Mouse (Mus musculus) liver, adult 2 months (tissue): Measurements from ENCODE around the gene R3hdm2. TPM values are rescaled to one million over a fixed set of nuclear protein-coding genes. Genes with fewer than 3 reads are reported as not detected.

ENCODE experiments used
- DNase-seq: peaks from one replicate; pipeline ENCODE4 v3.0.0-alpha.2; 2011; ENCODE audit warnings: low read depth, low spot score; ENCODE audit errors: extremely low read depth
- H3K27ac ChIP-seq: fragments of 200-500 bp; replicated peaks from 2 replicates; pipeline ENCODE4 v1.5.1; 2012; ENCODE audit warnings: low read depth, mild to moderate bottlenecking, control low read depth, inconsistent platforms, low read length; ENCODE audit not compliant: insufficient read depth
- H3K27me3 ChIP-seq: fragments of 200-500 bp; 2 replicates; pipeline ENCODE4 v1.6.1; 2012; ENCODE audit warnings: mild to moderate bottlenecking, moderate library complexity, low read length, inconsistent platforms; ENCODE audit not compliant: control insufficient read depth, insufficient read depth
- H3K36me3 ChIP-seq: fragments of 200-500 bp; 2 replicates; pipeline ENCODE4 v1.6.1; 2012; ENCODE audit warnings: low read length, inconsistent platforms; ENCODE audit not compliant: control insufficient read depth, insufficient read depth
- H3K4me1 ChIP-seq: fragments of 200-500 bp; 2 replicates; pipeline ENCODE4 v1.6.1; 2011; ENCODE audit warnings: low read length; ENCODE audit not compliant: control insufficient read depth, insufficient read depth
- H3K4me3 ChIP-seq: fragments of 200-500 bp; 2 replicates; pipeline ENCODE4 v1.5.1; 2011; ENCODE audit warnings: low read depth, mild to moderate bottlenecking, control low read depth, low read length, moderate library complexity; ENCODE audit not compliant: insufficient read depth
- H3K79me2 ChIP-seq: fragments of 200-500 bp; 2 replicates; pipeline ENCODE4 v1.6.1; 2012; ENCODE audit warnings: inconsistent platforms, mild to moderate bottlenecking, low read length, moderate library complexity; ENCODE audit not compliant: control insufficient read depth, insufficient read depth
- H3K9ac ChIP-seq: fragments of 200-500 bp; 2 replicates; pipeline ENCODE4 v1.6.1; 2012; ENCODE audit warnings: low read depth, mild to moderate bottlenecking, control low read depth, inconsistent platforms, low read length
- CTCF ChIP-seq: fragments of 200-500 bp; IDR thresholded peaks from 2 replicates; pipeline ENCODE4 v1.5.1; 2011; ENCODE audit warnings: low read depth, low read length, control low read depth
- POLR2A ChIP-seq: fragments of 200-500 bp; IDR thresholded peaks from 2 replicates; pipeline ENCODE4 v1.6.1; 2011; ENCODE audit warnings: low read length, control low read depth; ENCODE audit not compliant: insufficient read depth; ENCODE audit errors: extremely low read depth
- WGBS: fragments of 180-500 bp; shearing (Covaris S2); methylation state at CpG from one replicate; pipeline ENCODE4 v1.1.7; 2018; 5-methylcytosine and 5-hydroxymethylcytosine counted together
- polyA plus RNA-seq: library from polyadenylated mRNA; depleted of rRNA; stranded (reverse); fragments of >200 nt; gene quantifications from 2 replicates; pipeline ENCODE4 v1.2.3, GENCODE M21; 2012
- total RNA-seq: library from RNA; depleted of rRNA; stranded (reverse); fragments of >200 nt; gene quantifications from 2 replicates; pipeline ENCODE4 v1.2.3, GENCODE M21; 2014

Gene R3hdm2
- total and polyA plus RNA-seq, 2 experiments: 15.8 to 66.9 TPM

DNA sequence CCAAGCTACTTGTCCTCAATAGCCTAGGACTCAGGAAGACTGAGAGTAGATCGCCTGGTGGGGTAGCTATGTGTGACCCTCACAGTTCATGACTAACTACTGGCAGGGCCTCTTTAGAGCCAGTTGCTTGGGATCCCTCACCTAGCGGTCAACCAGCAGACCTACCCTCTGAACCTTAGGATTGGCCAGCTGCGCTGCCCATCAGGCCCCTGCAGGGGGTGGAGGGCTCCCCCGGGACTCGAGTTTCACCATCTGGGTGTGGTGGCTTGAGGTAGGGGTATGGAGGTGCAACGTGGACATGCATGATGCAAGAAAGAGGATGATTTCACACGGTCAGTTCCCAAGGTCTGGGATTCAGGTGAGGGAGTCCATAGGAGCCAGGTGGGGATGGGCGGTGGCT is 28.4 kb upstream of the R3hdm2 start:
- Histone ChIP-seq H3K4me1 (peaks cover 30% of the 10 kb centered on the region), H3K27ac (peak overlapping the region; percentile 95), H3K27me3 (no peaks in the 10 kb centered on the region), H3K4me3 (peak overlapping the region; percentile 67), H3K9ac (peak overlapping the region; percentile 80), H3K36me3 (peaks cover 7% of the 10 kb centered on the region; the same call in 1 of the 2 replicates), H3K79me2 (peaks cover 13% of the 10 kb centered on the region; the same call in 1 of the 2 replicates)
- DNase-seq: peak; percentile 94
- WGBS: 15% methylated on average over 8 of the region's 8 CpGs
- TF ChIP-seq POLR2A (peak; percentile 43; the same call in 1 of the 2 replicates), CTCF (peak; percentile 34; the same call in 1 of the 2 replicates)

DNA sequence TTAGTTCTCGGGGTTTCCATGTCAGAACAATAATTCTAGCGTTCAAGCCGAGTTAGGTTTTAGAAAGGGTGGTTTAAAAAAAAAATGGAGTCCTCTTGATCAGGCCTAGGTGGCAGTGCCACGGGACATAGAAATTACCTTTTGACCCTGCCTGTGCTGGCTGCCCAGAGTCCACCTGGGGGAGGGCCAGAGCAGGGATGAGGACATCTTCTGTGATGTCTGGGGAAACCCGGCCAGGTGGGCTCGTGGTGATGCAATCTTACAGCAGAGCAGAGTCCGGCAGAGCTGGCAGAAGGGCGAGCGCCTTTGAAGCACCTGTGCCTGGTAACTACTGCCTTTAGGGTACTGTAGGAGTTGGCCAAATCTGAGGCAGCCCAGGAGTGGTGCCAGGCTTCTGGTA is 27.9 kb upstream of the R3hdm2 start:
- Histone ChIP-seq H3K36me3 (peaks cover 7% of the 10 kb centered on the region; the same call in 1 of the 2 replicates), H3K27me3 (no peaks in the 10 kb centered on the region), H3K9ac (peak overlapping the region; percentile 80), H3K4me3 (0 out of 2 replicates have a peak overlapping the region, but pooled peaks have one; percentile 67), H3K4me1 (peaks cover 34% of the 10 kb centered on the region), H3K79me2 (peaks cover 13% of the 10 kb centered on the region; the same call in 1 of the 2 replicates), H3K27ac (peak overlapping the region; percentile 95)
- no peak for TF ChIP-seq CTCF
- no peak for TF ChIP-seq POLR2A
- 23% methylated on average over 9 of the region's 9 CpGs for WGBS
- peak; percentile 96 for DNase-seq

DNA sequence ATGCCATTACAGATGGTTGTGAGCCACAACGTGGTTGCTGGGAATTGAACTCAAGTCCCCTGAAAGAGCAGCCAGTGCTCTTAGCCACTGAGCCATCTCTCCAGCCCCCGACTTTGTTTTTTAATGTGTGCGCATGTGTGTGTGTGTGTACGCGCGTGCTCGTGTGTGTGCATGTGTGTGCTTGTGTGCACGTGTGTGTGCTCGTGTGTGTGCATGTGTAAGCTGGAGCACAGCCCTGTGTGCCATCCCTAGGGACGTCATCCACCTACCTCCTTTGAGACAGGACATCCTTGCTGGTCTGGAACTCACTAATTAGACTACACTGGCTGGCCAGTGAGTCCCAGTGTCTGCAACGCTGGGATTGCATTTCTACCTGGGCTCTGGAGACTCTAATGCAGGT is 27.4 kb upstream of the R3hdm2 start:
- Histone ChIP-seq H3K4me1 (peaks cover 35% of the 10 kb centered on the region), H3K79me2 (peaks cover 13% of the 10 kb centered on the region; the same call in 1 of the 2 replicates), H3K9ac (peak overlapping the region; percentile 14), H3K36me3 (peaks cover 8% of the 10 kb centered on the region; the same call in 1 of the 2 replicates), H3K27me3 (no peaks in the 10 kb centered on the region), H3K27ac (peak overlapping the region; percentile 88), H3K4me3 (peak overlapping the region; percentile 7; the same call in 1 of the 2 replicates)
- peak; percentile 64 for DNase-seq
- WGBS: 62% methylated on average over 11 of the region's 11 CpGs
- TF ChIP-seq CTCF (no peak), POLR2A (no peak)

DNA sequence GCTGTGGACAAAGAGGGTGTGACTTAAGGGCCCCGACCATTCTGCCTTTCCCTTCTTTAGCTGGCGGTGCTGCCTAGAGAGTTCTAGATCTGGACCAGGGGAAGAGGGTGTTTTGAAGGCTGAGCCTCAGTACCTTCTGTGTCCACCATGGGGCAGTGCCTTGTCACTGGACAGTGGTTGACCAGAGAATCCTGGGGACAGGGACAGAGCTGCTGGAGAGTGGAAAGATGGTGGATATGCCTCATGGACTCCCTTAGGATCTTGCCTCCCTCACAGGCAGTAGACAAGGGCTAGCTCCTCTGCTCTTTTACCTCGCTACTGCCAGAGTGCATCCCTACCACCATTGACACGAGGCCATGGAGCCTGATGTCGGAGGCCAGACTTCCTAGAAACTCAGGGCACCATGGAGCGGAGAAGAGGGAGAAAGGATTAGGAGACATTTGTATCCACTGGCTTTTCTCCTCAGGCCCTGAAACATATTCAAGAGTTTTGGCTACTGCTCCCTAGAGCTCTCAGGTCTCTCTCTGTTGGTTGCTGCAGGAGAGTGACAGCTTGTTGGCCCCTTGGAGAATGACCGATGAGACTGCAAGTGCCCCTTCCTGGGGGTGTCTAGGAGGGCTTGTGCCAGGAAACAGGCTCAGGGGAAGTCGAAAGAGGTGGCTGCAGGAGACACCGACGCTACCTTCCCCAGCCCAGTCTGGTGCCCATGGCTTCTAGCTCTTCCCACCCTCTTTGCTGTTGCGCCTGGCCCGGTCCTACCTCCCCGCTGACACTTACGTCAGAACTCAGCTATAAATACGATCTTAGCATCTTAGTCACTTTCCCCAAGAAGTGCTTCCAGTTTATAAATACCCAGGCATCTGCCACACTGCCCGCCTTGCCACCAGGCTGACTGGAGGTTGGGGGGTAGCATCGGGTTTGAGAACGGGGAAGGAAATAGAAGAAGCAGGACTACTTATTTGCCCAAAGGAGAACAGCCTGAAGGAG is 25.9 kb upstream of the R3hdm2 start, which contains the start of gene Inhbe:
TSS of gene Inhbe (minus strand) at position 503 of the 987 bp plus-strand sequence.
- Histone ChIP-seq H3K4me3 (no peak within 1 kb of the TSS), H3K4me1 (peaks cover 36% of the 10 kb centered on the region), H3K27ac (peak within 1 kb of the TSS; percentile 88), H3K36me3 (peaks cover 11% of the 10 kb centered on the region; the same call in 1 of the 2 replicates), H3K79me2 (peaks cover 13% of the 10 kb centered on the region; the same call in 1 of the 2 replicates), H3K27me3 (no peaks in the 10 kb centered on the region), H3K9ac (peak within 1 kb of the TSS; percentile 55)
- peak; percentile 74 for DNase-seq
- 60% methylated on average over 18 of the region's 18 CpGs for WGBS
- TF ChIP-seq CTCF (peak; percentile 89), POLR2A (no peak)

DNA sequence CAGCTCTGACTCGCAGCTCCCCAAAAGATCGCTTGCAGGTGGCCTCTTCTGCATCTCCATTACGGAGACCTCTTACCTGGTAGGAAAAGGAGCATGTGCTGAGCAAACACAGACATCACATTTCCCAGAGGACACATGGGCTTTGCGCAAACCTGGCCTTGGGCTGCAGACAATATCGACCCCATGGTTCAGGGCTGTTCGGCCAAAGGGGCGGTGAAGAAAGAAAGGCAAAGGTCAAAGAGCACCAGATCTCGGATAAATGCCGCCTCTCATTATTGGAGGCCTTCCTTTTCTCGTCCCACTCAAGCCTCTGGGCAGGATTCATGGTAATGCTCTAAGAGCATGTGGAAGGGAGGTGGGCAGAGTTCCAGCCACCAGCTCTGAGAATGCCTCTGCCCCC is 24.8 kb upstream of the R3hdm2 start:
- Histone ChIP-seq H3K79me2 (peaks cover 10% of the 10 kb centered on the region; the same call in 1 of the 2 replicates), H3K4me1 (peaks cover 36% of the 10 kb centered on the region), H3K9ac (peak overlapping the region; percentile 13; the same call in 1 of the 2 replicates), H3K27ac (peak overlapping the region; percentile 88), H3K36me3 (peaks cover 4% of the 10 kb centered on the region; the same call in 1 of the 2 replicates), H3K27me3 (no peaks in the 10 kb centered on the region), H3K4me3 (no peak overlapping the region)
- WGBS: 18% methylated on average over 10 of the region's 10 CpGs
- peak; percentile 99 for DNase-seq
- TF ChIP-seq POLR2A: no peak
- no peak for TF ChIP-seq CTCF

DNA sequence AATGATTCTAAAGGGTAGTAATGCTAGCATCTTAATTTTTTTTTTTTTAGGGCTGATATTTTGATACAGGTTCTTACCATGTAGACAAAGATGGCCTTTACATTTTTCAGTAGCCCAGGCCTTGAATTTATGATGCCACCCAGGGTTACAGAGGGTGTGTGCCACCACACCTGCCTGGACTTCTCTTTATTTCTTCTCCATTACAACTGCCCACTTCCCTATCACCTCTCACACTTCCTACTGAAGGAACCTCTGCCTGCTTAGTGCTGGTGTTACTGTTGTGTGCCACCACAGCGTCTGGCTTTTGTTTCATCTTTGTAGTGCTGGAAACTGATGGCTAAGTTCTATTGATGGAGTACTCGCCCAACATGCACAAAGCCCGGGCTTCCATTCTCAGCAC is 19.4 kb upstream of the R3hdm2 start:
- H3K27me3 ChIP-seq: no peaks in the 10 kb centered on the region
- peaks cover 7% of the 10 kb centered on the region; the same call in 1 of the 2 replicates for H3K79me2 ChIP-seq
- WGBS: 91% methylated on average over 3 of the region's 3 CpGs
- TF ChIP-seq CTCF (no peak), POLR2A (no peak)
- H3K9ac ChIP-seq: no peak overlapping the region
- peaks cover 16% of the 10 kb centered on the region for H3K4me1 ChIP-seq
- H3K27ac ChIP-seq: no peak overlapping the region
- H3K4me3 ChIP-seq: no peak overlapping the region
- no peak for DNase-seq
- peaks cover 18% of the 10 kb centered on the region for H3K36me3 ChIP-seq
